Mouse (Mus musculus): ENCODE data around the gene Fezf1.
A peak's percentile ranks its signal among the peaks of the same experiment; 100 is the strongest.

The Fezf1 gene

DNA sequence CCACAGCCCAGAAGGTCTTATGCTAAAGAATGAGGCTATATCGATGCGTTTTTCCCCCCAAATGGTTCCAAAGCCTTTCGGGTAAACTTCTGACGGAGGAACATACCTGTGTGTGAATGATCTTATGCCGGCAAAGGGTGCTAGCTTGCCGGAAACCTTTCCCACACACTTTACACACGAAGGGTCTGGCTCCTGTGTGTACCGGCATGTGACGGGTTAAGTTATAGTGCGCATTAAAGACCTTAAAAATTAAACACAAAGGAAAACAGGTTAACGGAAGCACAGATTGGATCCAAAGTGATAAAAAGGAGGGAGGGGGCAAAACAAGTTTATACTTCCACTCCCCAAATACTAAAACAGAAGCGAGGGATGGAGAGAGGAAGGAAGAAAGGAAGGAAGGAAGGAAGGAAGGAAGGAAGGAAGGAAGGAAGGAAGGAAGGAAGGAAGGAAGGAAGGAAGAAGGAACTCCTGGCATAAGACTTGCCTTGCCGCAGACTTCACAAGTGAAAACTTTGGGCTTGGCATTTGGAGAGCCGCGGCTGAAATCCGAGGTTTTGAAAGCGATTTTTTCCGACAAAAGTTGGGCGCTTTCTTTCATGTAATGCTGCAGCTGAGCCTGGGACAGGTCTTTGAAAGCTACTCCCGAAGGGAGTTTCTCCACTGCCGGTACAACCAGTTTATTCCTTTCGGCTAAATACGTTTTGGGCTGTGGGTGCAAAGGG, 1.2 kb downstream of the Fezf1 start:
- no peak for DNase-seq

DNA sequence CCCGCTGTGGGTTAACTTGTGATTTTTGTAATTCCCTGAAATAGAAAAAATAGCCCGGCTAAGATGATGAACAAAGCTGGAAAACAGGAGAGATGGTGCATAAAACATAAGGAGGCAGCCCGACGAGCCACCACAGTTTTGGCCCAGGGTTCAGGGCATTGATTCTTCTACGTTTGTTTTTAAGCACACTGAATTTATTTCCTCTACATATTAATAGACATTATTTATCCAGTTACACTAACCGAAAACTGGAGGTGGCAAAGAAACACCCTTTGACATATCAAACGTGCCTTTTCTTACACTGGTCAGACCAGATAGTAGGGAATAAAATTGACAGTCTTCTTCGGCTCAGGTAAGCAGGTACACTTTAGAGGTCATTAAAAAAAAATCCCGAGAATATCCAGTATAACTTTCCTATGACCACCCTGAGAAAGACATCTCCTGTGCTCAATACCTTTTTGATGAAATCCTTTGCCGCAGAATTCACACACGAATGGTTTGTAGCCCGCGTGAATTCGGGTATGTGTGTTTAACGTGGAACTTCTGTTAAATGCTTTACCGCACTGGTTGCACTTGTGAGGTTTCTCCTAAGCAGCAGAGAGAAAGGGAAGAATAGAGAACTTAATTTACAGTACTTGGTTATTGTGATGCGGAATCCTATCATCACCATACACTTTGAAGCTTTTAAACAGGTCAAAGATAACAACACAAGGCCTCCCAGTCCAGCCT, 1.9 kb downstream of the Fezf1 start:
- no peak for DNase-seq

DNA sequence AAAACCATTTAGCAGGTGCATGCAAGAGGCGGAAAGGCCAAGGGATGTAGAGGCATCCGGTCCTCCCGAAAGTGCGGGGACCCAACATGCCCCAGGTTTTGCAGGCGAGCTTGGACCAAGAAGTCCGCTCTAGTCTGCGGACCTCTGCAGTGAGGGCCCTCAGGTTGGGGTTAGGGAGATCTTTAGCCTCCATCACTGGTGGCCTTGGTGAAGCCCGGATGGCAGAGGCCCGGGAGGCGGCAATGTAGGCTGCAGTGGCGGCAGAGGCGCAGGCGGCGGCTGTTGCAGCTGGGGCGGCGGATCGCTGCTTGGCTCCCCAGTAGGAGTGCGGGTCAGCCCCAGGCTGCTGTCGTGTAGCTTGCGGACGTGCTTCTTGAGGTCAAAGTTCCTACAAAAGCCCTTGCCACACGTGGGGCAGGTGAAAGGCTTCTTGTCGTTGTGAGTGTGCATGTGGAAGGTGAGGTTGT, 2.6 kb downstream of the Fezf1 start:
- DNase-seq: no peak

DNA sequence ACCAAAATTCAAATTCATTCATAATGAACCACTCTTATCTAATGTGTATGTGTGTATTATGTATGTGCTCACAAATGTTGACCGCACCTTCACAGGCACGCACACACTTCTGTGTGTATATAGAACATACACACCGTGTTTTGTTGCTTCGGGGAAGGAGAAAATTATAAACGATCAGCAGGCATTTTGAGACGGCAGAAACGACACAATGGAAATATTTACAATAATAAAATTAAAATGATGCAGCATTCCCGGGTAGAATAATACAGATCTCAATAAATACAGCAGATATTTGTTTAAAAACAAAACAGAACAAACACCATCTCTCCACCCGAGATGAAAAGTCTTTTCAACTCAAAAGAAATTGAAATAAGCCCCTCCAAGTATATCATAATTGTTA, 3.0 kb downstream of the Fezf1 start:
- no peak for DNase-seq

DNA sequence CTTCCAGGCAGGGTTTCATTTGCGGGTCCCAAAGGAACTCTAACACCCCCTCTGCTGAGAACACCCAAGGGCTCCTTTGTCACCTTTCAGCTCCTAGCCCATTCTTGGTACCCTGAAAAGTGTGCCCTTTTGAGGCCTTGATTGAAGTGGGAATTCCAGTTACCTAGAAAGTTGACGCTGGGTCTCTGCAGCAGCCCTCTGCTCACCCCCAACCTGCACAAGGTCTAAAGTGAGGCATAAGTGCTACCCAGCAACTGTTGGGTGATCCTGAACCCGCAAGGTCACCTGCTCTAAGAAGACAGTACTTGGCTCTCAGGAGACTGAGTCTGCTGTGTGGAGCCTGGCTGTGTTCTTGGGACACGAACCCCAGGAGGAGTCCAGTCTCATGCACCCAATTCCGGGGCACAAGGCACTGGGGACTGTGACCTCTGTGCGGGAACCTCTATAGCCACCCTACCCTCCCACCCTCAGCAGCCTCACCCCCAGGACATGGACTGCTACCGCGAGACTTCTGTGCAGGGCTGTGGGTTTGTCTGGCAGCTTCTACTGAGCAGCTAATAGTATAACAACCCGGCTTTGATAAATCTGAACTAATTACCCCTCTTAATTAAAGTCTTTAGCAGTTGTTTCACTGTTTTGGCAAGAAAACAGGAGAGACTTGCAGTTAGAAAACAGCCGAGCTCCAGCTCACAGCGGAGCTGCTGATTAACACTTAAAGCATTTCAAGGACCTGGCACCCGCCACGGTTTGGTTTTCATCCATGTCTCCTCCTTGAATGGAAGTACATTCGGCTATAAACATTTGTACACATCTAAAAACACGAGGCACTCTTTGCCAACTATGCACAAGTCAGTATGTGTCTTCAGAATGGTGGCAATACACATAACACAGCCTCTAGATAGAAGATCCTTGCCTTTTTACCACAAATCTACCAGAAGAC, 4.1 kb downstream of the Fezf1 start:
- DNase-seq: no peak

DNA sequence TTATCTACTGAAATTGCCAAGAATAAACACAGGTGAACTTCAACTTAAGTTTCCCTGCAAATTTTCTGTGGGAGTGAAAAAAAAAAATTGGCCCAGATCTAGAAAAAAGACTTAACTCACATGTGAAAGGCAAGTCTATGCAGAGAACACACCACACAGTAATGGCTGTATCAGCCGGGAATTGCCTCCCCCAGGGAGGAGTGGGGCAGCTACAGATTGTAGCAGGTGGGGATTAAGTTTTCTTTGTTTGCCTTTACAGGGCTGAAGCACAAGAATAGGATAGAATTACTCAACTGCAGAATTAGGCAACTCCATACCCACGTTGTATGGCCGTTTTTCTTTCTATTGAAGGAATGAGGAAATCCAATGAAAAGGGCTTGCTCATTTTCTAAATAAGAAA, 36.7 kb downstream of the Fezf1 start:
- DNase-seq: no peak

DNA sequence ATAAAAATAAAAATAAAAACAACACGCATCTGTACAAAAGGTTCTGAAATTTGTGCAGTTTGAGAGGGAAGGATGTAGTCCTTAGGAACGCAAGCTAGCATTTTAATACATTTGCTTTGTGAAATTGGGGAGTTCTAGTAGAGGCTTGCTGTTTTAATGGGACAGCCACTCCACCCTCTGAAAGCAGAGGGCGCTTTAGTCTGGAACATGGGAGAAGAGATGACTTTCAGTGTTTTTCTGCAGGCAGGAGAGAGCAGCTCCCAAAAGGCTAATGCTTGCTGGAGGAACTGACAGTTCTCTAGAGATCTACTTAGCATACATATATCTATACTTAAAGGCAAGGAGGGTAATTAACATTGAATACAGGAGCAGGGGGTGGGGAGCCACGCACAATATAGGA, 40.4 kb downstream of the Fezf1 start:
- no peak for DNase-seq

DNA sequence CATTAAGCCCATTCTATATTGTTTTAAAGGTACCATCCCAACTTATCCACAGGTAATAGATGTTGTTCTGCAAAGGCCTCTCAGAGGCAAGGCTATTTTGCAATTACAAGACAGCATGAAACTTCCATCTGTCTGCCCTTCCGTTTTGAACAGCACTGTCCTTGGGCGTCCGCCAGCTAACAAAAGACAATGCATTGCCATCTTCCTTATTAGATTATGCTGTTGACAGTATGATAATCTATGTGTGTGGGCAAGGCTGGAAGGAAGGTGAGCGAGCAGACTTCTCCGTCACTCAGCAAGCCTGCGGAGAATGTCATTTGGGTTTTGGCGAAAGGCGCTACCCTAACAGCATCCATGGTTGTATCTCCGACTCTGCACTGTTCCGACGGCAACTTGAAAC, 45.5 kb downstream of the Fezf1 start:
- peak; percentile 79 for DNase-seq

Measured in cerebellum, adult 9-10 months (tissue).